Mouse (Mus musculus): Measurements from ENCODE around the gene Dock6.

GRCm38 (mm10) chr9:21866641-21867040 lies 14.2 kb upstream of the Dock6 start:
- TF ChIP-seq POLR2A (IDR thresholded peaks at IDR 0.05; ENCODE audit: extremely low read depth, insufficient read depth, low read length), result no peak
- no peak for TF ChIP-seq CTCF (IDR thresholded peaks at IDR 0.05; ENCODE audit: extremely low read depth, insufficient read depth, low read length)
